Mouse (Mus musculus) G1E (cell line): ENCODE data around the gene Tmem126b.

Experiments used
- CTCF ChIP-seq: IDR thresholded peaks from 2 replicates; pipeline ENCODE4 v1.5.1; 2012; ENCODE audit warnings: low read depth, low read length, inconsistent platforms, mixed read lengths
- TAL1 ChIP-seq: conservative IDR thresholded peaks from 2 replicates; pipeline ENCODE4 v1.6.1; 2012; ENCODE audit warnings: low read depth, low read length, inconsistent platforms, mixed read lengths

GRCm38 (mm10) chr7:90443101-90444091, 32.4 kb downstream of the Tmem126b start:
- TF ChIP-seq CTCF (no peak), TAL1 (no peak)
